Mouse (Mus musculus): ENCODE measurements at regions not wholly inside any gene's neighbourhood (a gene's known extent, or its start where the extent isn't known, plus 50 kb on each side); places are given as distances from the start of the nearest gene placed in this dataset.

- Histone ChIP-seq H3K36me3 (ENCODE audit: control insufficient read depth, insufficient read depth, low read length) (no peaks in the 10 kb centered on the region), H3K27me3 (ENCODE audit: control insufficient read depth, insufficient read depth, low read length) (no peaks in the 10 kb centered on the region), H3K4me1 (ENCODE audit: control insufficient read depth, insufficient read depth, low read length) (no peaks in the 10 kb centered on the region), H3K9me3 (ENCODE audit: control insufficient read depth, low read length) (no peaks in the 10 kb centered on the region), H3K27ac (replicated peaks; ENCODE audit: low read depth, low read length) (no peak overlapping the region), H3K9ac (ENCODE audit: low read depth, low read length, severe bottlenecking) (no peak overlapping the region), H3K4me3 (replicated peaks; ENCODE audit: low read length) (no peak overlapping the region), H3K4me2 (replicated peaks; ENCODE audit: low read depth, low read length, severe bottlenecking) (no peak overlapping the region)
- no peak for TF ChIP-seq POLR2A (IDR thresholded peaks at IDR 0.05; ENCODE audit: borderline replicate concordance, extremely low read depth, insufficient read depth, insufficient read length)
- 76% methylated on average over 4 of the region's 4 CpGs for WGBS
- no peak for ATAC-seq (ENCODE audit: low FRiP score, low read depth)
- no peak for DNase-seq (ENCODE audit: low spot score)
Observed at GRCm38 (mm10) chr14:48022271-48022670, 98.4 kb upstream of the Peli2 start.

GRCm38 (mm10) chr14:48024051-48024693, 96.5 kb upstream of the Peli2 start:
- no peaks in the 10 kb centered on the region for H3K36me3 ChIP-seq (ENCODE audit: control insufficient read depth, insufficient read depth, low read length)
- no peak overlapping the region for H3K4me3 ChIP-seq (replicated peaks; ENCODE audit: low read length)
- ATAC-seq (ENCODE audit: low FRiP score, low read depth) (no peak), DNase-seq (ENCODE audit: low spot score) (no peak)
- no peak for TF ChIP-seq POLR2A (IDR thresholded peaks at IDR 0.05; ENCODE audit: borderline replicate concordance, extremely low read depth, insufficient read depth, insufficient read length)
- no peak overlapping the region for H3K27ac ChIP-seq (replicated peaks; ENCODE audit: low read depth, low read length)
- 84% methylated on average over 8 of the region's 8 CpGs for WGBS
- no peaks in the 10 kb centered on the region for H3K4me1 ChIP-seq (ENCODE audit: control insufficient read depth, insufficient read depth, low read length)
- H3K9me3 ChIP-seq (ENCODE audit: control insufficient read depth, low read length) = no peaks in the 10 kb centered on the region
- no peaks in the 10 kb centered on the region for H3K27me3 ChIP-seq (ENCODE audit: control insufficient read depth, insufficient read depth, low read length)
- no peak overlapping the region for H3K4me2 ChIP-seq (replicated peaks; ENCODE audit: low read depth, low read length, severe bottlenecking)
- H3K9ac ChIP-seq (ENCODE audit: low read depth, low read length, severe bottlenecking) = no peak overlapping the region

GRCm38 (mm10) chr14:48039286-48039790, 81.3 kb upstream of the Peli2 start:
- ATAC-seq (ENCODE audit: low FRiP score, low read depth) = no peak
- 73% methylated on average over 4 of the region's 4 CpGs for WGBS

GRCm38 (mm10) chr14:48046094-48046493, 74.5 kb upstream of the Peli2 start:
- Histone ChIP-seq H3K27me3 (ENCODE audit: control insufficient read depth, insufficient read depth, low read length) (no peaks in the 10 kb centered on the region), H3K4me3 (replicated peaks; ENCODE audit: low read length) (no peak overlapping the region), H3K4me2 (replicated peaks; ENCODE audit: low read depth, low read length, severe bottlenecking) (no peak overlapping the region), H3K27ac (replicated peaks; ENCODE audit: low read depth, low read length) (no peak overlapping the region), H3K9me3 (ENCODE audit: control insufficient read depth, low read length) (no peaks in the 10 kb centered on the region), H3K4me1 (ENCODE audit: control insufficient read depth, insufficient read depth, low read length) (no peaks in the 10 kb centered on the region), H3K36me3 (ENCODE audit: control insufficient read depth, insufficient read depth, low read length) (no peaks in the 10 kb centered on the region), H3K9ac (ENCODE audit: low read depth, low read length, severe bottlenecking) (no peak overlapping the region)
- DNase-seq (ENCODE audit: low spot score) (no peak), ATAC-seq (ENCODE audit: low FRiP score, low read depth) (no peak)
- TF ChIP-seq POLR2A (IDR thresholded peaks at IDR 0.05; ENCODE audit: borderline replicate concordance, extremely low read depth, insufficient read depth, insufficient read length) = no peak
- 83% methylated on average over 9 of the region's 9 CpGs for WGBS

More at GRCm38 (mm10) chr14:48039286-48039790, 81.3 kb upstream of the Peli2 start:
- DNase-seq (ENCODE audit: low spot score) = no peak
- H3K9ac ChIP-seq (ENCODE audit: low read depth, low read length, severe bottlenecking) = no peak overlapping the region
- no peak overlapping the region for H3K27ac ChIP-seq (replicated peaks; ENCODE audit: low read depth, low read length)
- H3K9me3 ChIP-seq (ENCODE audit: control insufficient read depth, low read length) = no peaks in the 10 kb centered on the region
- H3K36me3 ChIP-seq (ENCODE audit: control insufficient read depth, insufficient read depth, low read length) = no peaks in the 10 kb centered on the region
- no peaks in the 10 kb centered on the region for H3K4me1 ChIP-seq (ENCODE audit: control insufficient read depth, insufficient read depth, low read length)
- H3K4me2 ChIP-seq (replicated peaks; ENCODE audit: low read depth, low read length, severe bottlenecking) = no peak overlapping the region
- no peak overlapping the region for H3K4me3 ChIP-seq (replicated peaks; ENCODE audit: low read length)
- no peak for TF ChIP-seq POLR2A (IDR thresholded peaks at IDR 0.05; ENCODE audit: borderline replicate concordance, extremely low read depth, insufficient read depth, insufficient read length)
- H3K27me3 ChIP-seq (ENCODE audit: control insufficient read depth, insufficient read depth, low read length) = no peaks in the 10 kb centered on the region

GRCm38 (mm10) chr14:48046831-48047230, 73.8 kb upstream of the Peli2 start:
- Histone ChIP-seq H3K9me3 (ENCODE audit: control insufficient read depth, low read length) (no peaks in the 10 kb centered on the region), H3K27me3 (ENCODE audit: control insufficient read depth, insufficient read depth, low read length) (no peaks in the 10 kb centered on the region), H3K4me3 (replicated peaks; ENCODE audit: low read length) (no peak overlapping the region), H3K9ac (ENCODE audit: low read depth, low read length, severe bottlenecking) (no peak overlapping the region), H3K27ac (replicated peaks; ENCODE audit: low read depth, low read length) (no peak overlapping the region), H3K36me3 (ENCODE audit: control insufficient read depth, insufficient read depth, low read length) (no peaks in the 10 kb centered on the region), H3K4me1 (ENCODE audit: control insufficient read depth, insufficient read depth, low read length) (no peaks in the 10 kb centered on the region), H3K4me2 (replicated peaks; ENCODE audit: low read depth, low read length, severe bottlenecking) (no peak overlapping the region)
- ATAC-seq (ENCODE audit: low FRiP score, low read depth) (no peak), DNase-seq (ENCODE audit: low spot score) (no peak)
- no peak for TF ChIP-seq POLR2A (IDR thresholded peaks at IDR 0.05; ENCODE audit: borderline replicate concordance, extremely low read depth, insufficient read depth, insufficient read length)
- WGBS = 95% methylated on average over 1 of the region's 1 CpGs

Measured in limb, embryonic 14.5 days (tissue).